Mouse (Mus musculus): ENCODE measurements at regions not wholly inside any gene's neighbourhood (a gene's known extent, or its start where the extent isn't known, plus 50 kb on each side); places are given as distances from the start of the nearest gene placed in this dataset.

DNA sequence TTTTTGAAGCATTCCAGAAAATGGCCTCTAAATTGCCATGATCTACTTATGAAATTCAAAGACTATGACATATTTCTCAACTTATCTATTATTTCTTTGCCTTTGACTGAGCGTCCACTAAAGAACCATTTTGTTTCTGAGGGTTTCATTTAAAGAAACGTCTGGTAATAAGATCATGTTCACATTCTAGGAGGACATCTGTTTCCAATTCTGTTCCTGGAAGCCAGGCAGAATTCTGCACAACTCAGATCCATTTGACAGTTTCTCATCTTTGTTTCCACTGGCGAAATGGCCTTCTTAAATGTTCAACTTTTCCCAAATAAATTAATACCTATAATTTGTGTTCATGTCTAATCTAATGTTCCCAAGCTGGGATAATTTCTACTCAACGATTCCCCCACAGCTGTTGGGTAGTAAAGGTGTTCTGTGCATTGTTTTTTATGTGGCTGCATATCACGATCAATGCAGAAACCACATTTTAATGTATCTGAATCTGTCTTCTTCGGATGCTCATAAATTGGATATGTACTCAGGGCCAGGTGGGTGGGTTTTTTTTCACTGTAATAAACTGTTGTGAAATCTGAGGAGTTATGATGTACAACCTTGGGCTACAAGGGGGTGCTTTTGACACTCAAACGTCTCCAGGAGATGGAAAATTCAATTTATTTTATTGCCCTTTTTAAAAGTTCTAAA lies 470.6 kb downstream of the Kctd12 start:
- intact Hi-C loops (cut with DNase I) = loop anchor here (5.0 to 10.0 kb wide), 2 partner anchors 483 to 565 kb away; no protein-coding TSS in a partner anchor

DNA sequence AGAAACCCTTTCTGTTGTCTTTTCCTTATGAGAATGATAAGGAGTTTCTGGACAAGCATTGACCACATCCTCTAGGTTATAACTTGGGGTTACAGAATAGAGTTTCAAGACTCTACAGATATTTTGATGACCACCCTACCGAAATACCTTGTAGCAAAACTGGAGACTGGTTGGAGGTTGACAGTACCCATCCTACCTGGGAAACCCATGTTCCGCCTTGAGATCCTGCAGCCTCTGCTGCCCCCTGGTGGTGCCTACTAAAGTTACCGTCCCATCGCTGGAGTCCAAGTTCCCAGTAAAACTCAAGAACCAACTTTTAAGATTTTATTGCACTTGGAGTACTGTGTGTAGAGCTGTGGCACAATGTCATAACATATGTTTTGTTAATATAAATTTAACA lies 472.1 kb downstream of the Kctd12 start:
- intact Hi-C loops (cut with DNase I) = loop anchor here (5.0 to 10.0 kb wide), 2 partner anchors 484 to 563 kb away; no protein-coding TSS in a partner anchor
- peak; percentile 18 to 43 for DNase-seq (ENCODE audit: low spot score in 2 of 2)

More for the DNA sequence above, 470.6 kb downstream of the Kctd12 start:
- no peak for DNase-seq (ENCODE audit: low spot score in 2 of 2)

DNA sequence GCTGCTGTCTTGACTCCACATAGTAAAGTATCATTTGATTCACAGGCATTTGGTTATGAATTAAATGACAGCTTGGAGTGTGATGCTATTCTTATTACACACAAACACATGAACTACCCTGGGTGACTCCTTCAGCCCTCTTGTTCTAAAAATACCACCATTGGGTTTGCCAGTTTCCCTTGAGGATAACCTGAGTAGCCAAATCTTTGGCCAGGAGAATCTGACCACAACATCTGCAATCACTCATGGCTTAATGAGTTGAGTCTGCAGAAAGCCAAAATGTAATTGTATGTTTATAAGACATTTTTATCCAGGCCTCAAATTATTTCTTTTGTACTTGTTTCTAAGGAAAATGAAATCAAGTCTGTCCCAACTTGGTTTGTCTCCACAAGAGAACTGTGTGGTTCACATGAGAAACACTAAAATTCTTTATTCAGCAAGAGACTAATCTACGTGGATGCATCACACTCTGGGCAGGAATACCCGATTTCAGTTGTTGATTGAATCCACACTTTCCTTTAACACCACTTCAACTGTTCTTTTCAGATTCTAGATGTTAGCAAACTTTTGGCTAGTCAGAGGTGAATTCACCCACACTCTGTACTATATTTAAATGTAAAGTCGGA lies 476.6 kb downstream of the Kctd12 start:
- peak in 1 of 2 experiments; percentile 4 for DNase-seq (ENCODE audit: low spot score in 2 of 2)
- intact Hi-C loops (cut with DNase I) = loop anchor here (10.0 kb wide), 1 partner anchor 321 kb away; no protein-coding TSS in a partner anchor

DNA sequence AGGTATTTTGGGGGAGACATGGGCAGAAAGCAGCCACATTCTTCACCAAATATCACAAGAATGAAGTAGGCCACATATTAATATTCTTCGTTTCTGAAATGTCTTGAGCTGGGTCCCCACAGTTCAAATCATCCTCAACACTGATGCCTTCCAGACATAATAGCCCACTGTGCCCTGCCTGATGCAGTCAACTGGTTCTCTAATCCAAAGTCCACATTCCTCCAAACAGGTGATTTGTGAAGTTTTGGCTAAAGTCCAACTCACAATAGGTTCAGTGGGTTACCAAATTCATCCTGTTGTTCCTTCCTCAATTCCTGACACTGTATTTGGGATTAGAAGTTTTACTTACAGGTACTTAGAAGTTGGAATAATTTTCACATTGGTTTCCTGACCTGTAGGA lies 485.3 kb downstream of the Kctd12 start:
- DNase-seq (ENCODE audit: low spot score in 2 of 2) = no peak
- intact Hi-C loops (cut with DNase I) = no loop called here

DNA sequence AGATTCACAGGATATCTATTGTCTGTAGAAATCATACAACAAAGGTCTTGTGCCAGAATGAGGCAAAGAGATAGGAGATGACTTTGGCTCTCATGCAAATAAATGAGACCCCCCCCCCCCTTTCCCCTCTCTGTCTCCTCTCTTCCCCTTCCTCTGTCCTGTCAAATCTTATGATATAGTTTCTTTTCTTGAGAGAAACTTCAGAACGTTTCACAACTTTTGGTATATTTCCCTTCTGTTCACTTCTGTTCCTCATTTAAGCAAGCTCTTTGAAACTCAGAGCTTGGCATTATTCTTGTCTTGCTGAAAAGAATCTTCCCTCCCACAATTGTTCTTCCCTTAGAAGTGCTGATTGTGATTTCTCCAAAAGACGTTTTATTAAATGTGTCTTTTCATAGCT lies 490.1 kb downstream of the Kctd12 start:
- DNase-seq (ENCODE audit: low spot score in 2 of 2) = no peak
- intact Hi-C loops (cut with DNase I) = no loop called here

DNA sequence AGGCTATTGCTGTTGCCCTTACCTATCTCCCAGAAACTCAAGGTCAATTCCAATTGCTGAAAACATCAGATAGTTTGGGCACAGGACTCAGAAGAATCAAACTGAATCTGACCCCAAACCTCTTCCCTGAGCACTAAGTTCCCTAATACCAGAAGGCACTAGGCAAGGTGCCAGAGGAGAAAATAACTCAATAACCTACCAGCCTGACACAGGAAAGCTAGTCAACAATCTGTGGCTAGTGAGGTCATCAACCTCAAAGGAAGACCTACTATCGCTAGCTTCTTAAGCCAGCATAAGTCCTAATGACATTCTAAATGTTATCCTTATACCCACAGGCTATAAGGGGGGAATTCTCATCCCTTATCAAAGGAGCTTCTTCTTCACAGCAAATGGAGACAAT lies 491.2 kb downstream of the Kctd12 start:
- intact Hi-C loops (cut with DNase I) = no loop called here
- no peak for DNase-seq (ENCODE audit: low spot score in 2 of 2)

DNA sequence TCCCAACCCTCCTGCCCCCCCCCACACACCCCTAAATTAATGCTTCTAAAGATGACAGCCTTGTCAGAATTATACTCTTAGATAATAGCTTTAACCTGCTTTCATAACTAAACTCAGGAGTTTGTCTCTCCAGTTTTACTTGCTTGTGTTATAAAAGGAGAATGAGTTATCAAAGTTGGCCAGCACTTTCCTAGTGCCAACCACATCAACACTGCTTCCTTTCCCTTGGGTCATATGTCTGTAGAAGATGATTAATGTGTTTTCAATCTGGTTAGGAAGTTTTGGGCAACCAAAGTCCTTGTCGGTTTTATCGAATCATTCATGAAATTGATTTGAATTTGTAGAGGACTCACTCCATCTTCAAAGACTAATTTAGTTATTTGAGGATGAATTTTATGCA lies 505.3 kb downstream of the Kctd12 start:
- no peak for DNase-seq (ENCODE audit: low spot score in 2 of 2)
- intact Hi-C loops (cut with DNase I) = no loop called here

DNA sequence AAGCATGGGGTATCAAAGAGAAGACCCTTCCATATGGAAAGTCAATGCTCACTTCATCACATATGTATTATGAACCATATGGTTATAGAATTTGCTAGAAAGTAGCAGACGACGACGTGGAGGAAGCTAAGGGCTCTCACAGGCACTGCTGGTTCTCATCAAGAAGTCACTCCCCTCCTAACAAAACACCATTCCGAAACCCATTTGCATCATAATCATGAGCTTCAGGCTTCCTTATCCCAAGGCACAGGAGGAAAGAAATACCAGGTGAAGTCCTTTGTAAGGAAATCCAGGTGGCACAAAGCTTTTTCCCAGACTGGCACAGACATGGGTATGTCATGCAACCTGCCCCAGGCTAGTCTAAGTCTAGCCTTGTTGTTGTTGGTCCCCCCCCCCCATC lies 513.1 kb downstream of the Kctd12 start:
- intact Hi-C loops (cut with DNase I) = no loop called here
- DNase-seq (ENCODE audit: low spot score in 2 of 2) = no peak

DNA sequence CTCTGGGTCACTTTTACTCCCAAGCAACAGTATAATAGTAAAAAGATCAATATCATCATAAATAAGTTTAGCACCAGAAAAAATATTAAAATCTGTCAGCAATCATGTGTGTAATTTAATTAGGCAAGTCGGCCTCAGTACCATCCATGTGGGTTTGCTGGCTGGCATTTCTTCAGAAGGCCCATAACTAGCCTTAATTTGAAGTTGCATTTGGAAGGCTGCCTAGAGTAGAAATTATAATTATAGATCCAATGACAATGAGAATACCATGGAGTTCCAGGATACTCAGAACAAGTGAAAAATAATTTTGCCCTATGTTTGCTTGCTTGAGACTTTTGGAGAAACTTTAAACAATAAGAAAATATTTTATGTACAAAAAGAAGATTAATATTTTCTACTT lies 521.4 kb downstream of the Kctd12 start:
- DNase-seq (ENCODE audit: low spot score in 2 of 2) = peak in 1 of 2 experiments; percentile 10
- intact Hi-C loops (cut with DNase I) = no loop called here

DNA sequence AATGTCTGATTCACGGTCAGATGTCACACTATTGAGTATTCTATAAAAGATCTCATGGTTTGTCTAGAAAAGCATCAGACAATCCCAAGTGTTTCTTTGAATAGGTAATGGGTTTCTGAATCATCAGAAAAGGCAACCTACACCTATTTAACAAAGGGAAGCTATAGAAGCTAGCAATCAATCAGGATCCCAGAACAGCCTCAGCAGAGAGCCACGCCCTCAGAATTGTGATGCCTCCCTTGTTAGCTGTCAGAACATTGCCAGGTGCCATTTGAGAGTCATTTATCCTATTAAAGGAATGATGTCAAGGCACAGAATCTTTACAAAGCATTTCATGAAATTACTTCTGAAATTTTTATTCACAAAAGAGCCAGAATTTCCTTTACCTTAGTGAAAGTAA lies 542.7 kb downstream of the Kctd12 start:
- intact Hi-C loops (cut with DNase I) = no loop called here

DNA sequence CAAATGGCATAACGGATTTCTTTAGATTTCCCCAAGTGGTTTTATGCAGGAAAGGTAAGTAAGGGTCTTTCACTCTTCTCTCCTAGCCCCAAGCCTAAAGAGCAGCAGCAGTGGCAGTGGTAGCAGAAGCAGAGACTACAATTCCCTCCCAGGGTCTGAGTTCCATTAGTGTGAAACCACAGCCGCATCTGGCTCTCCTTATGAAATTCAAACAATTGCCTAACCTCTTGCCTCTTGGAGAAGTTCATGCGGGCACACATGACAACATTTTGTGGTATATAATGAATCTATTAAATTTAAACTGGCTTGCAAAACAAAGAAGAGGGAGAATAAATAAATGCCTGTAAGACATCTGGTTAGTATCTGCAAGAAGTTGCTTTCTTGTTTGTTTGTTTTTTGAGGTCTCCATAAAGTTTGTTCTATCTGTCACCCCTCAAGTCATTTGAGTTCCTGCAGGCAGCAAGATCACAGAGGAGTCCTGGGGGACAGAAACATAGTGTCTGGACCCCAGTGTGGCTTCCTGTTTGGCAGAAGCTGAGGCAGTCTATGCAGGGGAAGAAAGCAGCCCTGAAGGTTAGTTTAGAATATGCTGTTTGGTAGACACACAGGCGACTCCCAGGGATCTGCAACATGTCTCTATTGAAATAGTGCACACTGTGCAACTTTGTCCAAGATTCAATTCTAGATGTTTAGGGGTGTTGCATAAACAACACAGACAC lies 578.9 kb downstream of the Kctd12 start:
- intact Hi-C loops (cut with DNase I) = no loop called here

More for the DNA sequence above, 542.7 kb downstream of the Kctd12 start:
- DNase-seq (ENCODE audit: low spot score in 2 of 2) = no peak

DNA sequence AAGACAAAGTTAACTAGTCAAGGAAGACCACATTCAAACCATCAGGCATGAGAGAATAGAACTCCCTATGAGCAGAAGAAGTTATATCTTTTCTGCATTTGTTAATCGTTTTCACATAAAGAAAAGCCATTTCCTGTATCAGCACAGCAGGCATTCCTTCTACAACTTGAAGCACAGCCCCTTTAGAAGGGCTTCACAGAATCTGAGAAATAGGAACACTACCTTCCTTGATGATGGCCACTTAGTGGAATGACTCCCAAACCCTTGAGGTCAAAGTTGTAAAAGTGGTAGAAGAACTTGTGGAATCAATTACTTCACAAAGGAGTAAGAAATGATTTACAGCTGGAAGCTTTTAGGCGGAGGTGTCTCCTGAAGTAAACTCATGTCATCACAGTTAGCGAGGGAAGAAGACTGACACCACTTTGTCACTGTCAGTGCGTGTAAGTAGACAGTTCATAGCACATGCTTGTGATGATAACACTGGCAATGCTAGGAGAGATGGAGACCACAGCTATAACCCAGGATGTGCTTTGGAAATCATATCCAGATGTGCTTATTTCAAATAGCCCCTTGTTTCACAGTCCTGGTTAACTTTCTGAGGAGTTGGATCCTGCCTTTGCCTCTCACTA lies 580.3 kb downstream of the Kctd12 start:
- intact Hi-C loops (cut with DNase I) = no loop called here
- no peak for DNase-seq (ENCODE audit: low spot score in 2 of 2)

More for the DNA sequence above, 578.9 kb downstream of the Kctd12 start:
- DNase-seq (ENCODE audit: low spot score in 2 of 2) = no peak

DNA sequence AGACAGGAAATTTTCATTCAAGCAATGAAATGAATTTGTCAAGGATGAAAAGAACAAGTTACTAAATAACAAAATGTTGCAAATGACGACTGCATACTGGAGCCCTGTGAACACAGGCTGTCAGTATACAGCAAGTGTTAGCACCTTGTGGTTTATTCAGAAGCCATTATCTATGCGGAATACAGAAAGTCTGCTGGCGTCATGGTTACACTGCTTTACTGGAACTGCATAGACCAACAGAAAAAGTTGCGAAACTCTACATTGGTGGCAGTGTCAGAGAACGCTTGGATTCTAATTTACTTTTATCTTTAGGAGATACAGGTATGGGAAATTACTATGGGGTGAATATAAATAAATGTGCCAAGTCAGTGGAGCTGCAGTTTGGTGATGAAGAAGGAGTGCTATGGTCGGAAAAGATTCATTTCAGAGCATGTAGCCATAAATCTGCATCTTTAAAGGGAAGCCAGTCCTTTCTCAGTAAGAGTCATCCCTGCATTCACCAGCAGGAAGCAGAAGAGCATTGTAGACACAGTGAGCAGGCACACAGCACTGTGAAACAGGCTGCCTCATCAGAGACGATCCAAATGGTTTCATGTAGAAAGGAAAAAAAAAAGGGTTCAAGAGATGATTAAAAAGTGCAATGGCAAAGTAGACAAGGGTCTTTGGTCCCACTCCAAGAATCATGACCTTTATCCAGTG lies 586.3 kb downstream of the Kctd12 start:
- DNase-seq (ENCODE audit: low spot score in 2 of 2) = peak in 1 of 2 experiments; percentile 20

DNA sequence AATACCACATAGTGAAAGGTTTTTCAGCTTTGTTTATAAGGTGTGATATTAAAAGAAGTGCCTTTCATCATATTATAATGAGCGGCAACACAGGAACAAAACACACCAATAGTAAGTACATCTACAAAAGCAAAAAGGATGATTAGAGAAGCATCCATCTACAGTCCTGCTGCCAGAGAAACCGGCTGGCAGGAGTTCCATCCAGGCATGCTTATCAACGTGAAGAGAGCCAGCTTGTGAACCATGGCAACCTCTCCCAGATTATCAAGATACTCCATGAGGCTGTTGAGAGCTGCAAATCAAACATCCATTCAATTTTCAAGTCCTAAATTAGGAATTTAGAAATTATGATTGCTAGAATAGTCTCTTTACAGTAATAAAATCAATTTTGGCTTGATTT lies 590.1 kb downstream of the Kctd12 start:
- DNase-seq (ENCODE audit: low spot score in 2 of 2) = peak in 1 of 2 experiments; percentile 3
- intact Hi-C loops (cut with DNase I) = no loop called here

More for the DNA sequence above, 586.3 kb downstream of the Kctd12 start:
- intact Hi-C loops (cut with DNase I) = no loop called here

DNA sequence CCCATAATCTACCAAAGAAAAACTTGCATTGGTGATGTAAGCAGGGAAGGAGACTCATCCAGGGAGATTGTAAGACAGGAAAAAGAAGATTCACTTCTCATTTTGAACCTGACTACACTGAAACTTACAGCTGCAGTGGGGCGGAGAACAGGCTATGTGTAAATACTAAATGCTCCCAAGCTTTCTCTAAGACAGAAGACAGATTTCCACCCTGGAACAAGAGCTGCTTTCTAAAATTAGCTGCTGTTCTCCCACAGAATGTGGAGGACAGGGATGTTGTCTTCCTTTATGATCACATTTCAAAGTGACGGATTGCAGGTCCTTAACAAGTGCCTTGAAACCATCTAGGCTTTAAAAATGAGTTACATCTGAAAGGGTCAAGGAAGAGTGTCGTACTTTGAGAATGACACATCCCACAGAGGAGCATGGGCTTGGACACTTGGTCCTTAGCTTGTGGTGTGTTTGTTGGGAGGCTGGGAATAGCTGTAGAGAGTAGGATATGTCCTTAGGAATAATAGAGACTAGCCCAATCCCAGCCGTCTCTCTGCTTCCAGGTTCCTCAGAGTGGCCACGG lies 609.4 kb downstream of the Kctd12 start:
- intact Hi-C loops (cut with DNase I) = no loop called here
- DNase-seq (ENCODE audit: low spot score in 2 of 2) = no peak

DNA sequence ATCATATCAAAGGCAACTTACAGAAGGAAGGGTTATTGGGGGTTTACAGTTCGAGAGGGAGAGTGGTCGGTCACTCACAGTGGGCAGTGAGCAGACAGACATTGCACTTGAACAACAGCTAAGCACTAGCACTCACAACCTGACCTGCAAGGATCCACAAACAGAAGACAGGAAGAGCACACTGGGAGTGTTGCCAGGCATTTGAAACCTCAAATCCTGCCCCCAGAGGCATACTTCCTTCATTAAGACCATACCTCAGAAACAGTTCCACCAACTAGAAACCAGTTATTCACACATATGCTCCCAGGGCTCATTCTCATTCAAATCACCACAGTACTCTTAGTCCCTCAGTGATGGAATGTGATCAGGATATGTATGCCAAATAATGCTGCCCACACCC lies 620.8 kb downstream of the Kctd12 start:
- no peak for DNase-seq (ENCODE audit: low spot score in 2 of 2)
- intact Hi-C loops (cut with DNase I) = no loop called here

DNA sequence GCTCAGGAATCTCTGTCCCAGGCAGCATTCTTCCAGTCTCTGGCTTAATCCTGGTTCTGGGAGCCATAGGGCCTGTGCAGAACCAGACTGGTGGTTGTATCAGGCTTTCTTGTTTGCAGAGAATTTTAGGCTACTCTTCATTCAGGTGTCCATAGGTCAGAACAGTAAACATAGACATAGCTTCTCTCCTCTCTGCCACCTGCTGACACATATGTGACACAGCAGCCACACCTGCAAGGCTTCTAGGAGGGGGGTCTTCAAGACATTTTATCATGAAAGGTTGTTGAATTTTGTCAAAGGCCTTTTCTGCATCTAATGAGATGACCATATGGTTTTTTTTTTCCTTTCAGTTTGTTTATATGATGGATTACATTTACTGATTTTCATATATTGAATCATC lies 599.7 kb downstream of the Lmo7 start:
- intact Hi-C loops (cut with DNase I) = no loop called here
- no peak for DNase-seq (ENCODE audit: low spot score in 2 of 2)

DNA sequence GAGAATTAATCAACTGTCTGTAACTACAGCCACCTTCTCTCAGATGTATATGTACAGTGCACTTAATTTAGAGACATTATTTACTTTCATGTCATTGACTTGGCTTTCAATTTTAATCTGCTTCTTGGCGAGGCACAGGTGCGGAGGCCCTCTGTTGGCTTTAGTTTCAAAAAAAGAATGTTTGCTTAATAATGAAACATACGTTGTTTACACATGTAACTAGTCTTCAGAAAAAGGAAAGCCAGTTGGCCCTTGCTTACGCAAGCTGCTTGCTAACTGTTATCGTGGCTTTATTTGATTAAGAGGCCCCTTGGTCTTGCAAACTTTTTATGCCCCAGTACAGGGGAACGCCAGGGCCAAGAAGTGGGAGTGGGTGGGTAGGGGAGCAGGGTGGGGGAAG lies 576.6 kb downstream of the Lmo7 start:
- DNase-seq (ENCODE audit: low spot score in 2 of 2) = no peak
- intact Hi-C loops (cut with DNase I) = no loop called here

DNA sequence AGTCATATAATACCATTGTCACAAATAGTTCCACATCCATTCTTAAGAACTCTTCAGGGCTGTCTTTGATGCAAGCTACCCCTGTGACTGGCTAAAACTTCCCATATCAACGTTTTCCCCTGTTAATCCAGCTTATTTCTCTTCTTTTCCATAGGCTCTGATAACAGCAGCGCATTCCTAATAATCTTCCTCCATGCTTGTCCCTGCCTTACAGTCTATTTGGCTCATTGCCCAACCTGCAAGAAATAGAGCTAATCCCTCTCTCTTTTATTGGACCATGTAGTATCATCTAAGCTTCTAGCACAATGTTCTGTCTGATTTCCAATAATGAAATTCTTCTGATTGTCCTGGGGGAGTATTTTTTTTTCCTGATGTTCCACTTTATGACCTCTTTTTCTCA lies 573.1 kb downstream of the Lmo7 start:
- no peak for DNase-seq (ENCODE audit: low spot score in 2 of 2)
- intact Hi-C loops (cut with DNase I) = no loop called here
